Mouse (Mus musculus) stomach, embryonic 15.5 days (tissue): Measurements from ENCODE around the gene Scml2. TPM values are rescaled to one million over a fixed set of nuclear protein-coding genes. Genes with fewer than 3 reads are reported as not detected.
"Not testable (repeated sequence)": the region's sequence is repeated elsewhere in the genome, so short reads cannot be mapped to it uniquely, and the experiment has no call there.

ENCODE experiments used
- ATAC-seq: fragments of 200-750 bp; cut with Nextera tagmentation; 2 replicates; pipeline ENCODE4 v1.8.0; 2017; ENCODE audit warnings: low read depth, moderate number of reproducible peaks, moderate TSS enrichment; ENCODE audit not compliant: insufficient read depth, low FRiP score
- H3K27ac ChIP-seq: fragments of 300-500 bp; sonication (generic); 2 replicates; pipeline ENCODE4 v1.5.1; 2015; ENCODE audit warnings: mild to moderate bottlenecking, inconsistent platforms
- H3K27me3 ChIP-seq: fragments of 300-500 bp; sonication (generic); replicated peaks from 2 replicates; pipeline ENCODE4 v1.6.1; 2015; ENCODE audit warnings: inconsistent platforms
- H3K36me3 ChIP-seq: fragments of 300-500 bp; sonication (generic); 2 replicates; pipeline ENCODE4 v1.6.1; 2015; ENCODE audit warnings: inconsistent platforms
- H3K4me1 ChIP-seq: fragments of 300-500 bp; sonication (generic); 2 replicates; pipeline ENCODE4 v1.6.1; 2015; ENCODE audit warnings: inconsistent platforms
- H3K4me2 ChIP-seq: fragments of 300-500 bp; sonication (generic); 2 replicates; pipeline ENCODE4 v1.6.1; 2015; ENCODE audit warnings: mild to moderate bottlenecking, inconsistent platforms
- H3K4me3 ChIP-seq: fragments of 300-500 bp; sonication (generic); replicated peaks from 2 replicates; pipeline ENCODE4 v1.5.1; 2015; ENCODE audit warnings: inconsistent platforms
- H3K9ac ChIP-seq: fragments of 300-500 bp; sonication (generic); 2 replicates; pipeline ENCODE4 v1.6.1; 2015; ENCODE audit warnings: inconsistent platforms
- H3K9me3 ChIP-seq: fragments of 300-500 bp; sonication (generic); 2 replicates; pipeline ENCODE4 v1.6.1; 2016; ENCODE audit warnings: inconsistent platforms
- WGBS: fragments of 180-500 bp; shearing (Covaris S2); methylation state at CpG from one replicate; pipeline ENCODE4 v1.1.7; 2015; 5-methylcytosine and 5-hydroxymethylcytosine counted together
- polyA plus RNA-seq: library from polyadenylated mRNA; unstranded; fragments of >200 nt; fragmentation: Nextera tagmentation; extraction: Ambion mirVana; gene quantifications from 2 replicates; pipeline ENCODE4 v1.2.1, GENCODE M21; 2015

Scml2 gene
- 2.9 and 3.1 TPM in 2 replicates for polyA plus RNA-seq

- not testable (repeated sequence) for H3K36me3 ChIP-seq, H3K9me3 ChIP-seq, H3K27ac ChIP-seq, H3K9ac ChIP-seq, H3K4me1 ChIP-seq, H3K4me2 ChIP-seq, ATAC-seq, H3K4me3 ChIP-seq, H3K27me3 ChIP-seq
- WGBS, result 95% methylated on average over 7 of the region's 14 CpGs
Observed at GRCm38 (mm10) chrX:161116893-161117292, at the start of gene Scml2. Scml2 (plus strand) TSS chrX:161117193.

GRCm38 (mm10) chrX:161075576-161075975 is 41.4 kb upstream of the Scml2 start:
- ATAC-seq, H3K4me1 ChIP-seq: not testable (repeated sequence)
- WGBS, result 87% methylated on average over 6 of the region's 6 CpGs

GRCm38 (mm10) chrX:161162314-161163068 is 45.5 kb downstream of the Scml2 start:
- Histone ChIP-seq H3K4me2 (peak overlapping the region; percentile 58), H3K9me3 (no peaks in the 10 kb centered on the region), H3K27me3 (no peaks in the 10 kb centered on the region), H3K4me1 (no peaks in the 10 kb centered on the region), H3K4me3 (peak overlapping the region; percentile 54), H3K36me3 (no peaks in the 10 kb centered on the region), H3K27ac (no peak overlapping the region), H3K9ac (peak overlapping the region; percentile 29; the same call in 1 of the 2 replicates)
- 24% methylated on average over 20 of the region's 22 CpGs for WGBS
- peak; percentile 83 for ATAC-seq

More at GRCm38 (mm10) chrX:161075576-161075975, 41.4 kb upstream of the Scml2 start:
- not testable (repeated sequence) for H3K9me3 ChIP-seq, H3K4me2 ChIP-seq, H3K36me3 ChIP-seq, H3K9ac ChIP-seq, H3K27ac ChIP-seq, H3K4me3 ChIP-seq, H3K27me3 ChIP-seq

- 24% methylated on average over 6 of the region's 6 CpGs for WGBS
- Histone ChIP-seq H3K27ac (no peak overlapping the region), H3K4me2 (peak overlapping the region; percentile 58), H3K4me3 (peak overlapping the region; percentile 54), H3K4me1 (no peaks in the 10 kb centered on the region), H3K27me3 (no peaks in the 10 kb centered on the region), H3K36me3 (no peaks in the 10 kb centered on the region), H3K9ac (peak overlapping the region; percentile 29; the same call in 1 of the 2 replicates), H3K9me3 (no peaks in the 10 kb centered on the region)
- no peak; the same call in 1 of the 2 replicates for ATAC-seq
Observed at GRCm38 (mm10) chrX:161163069-161163416, 46.0 kb downstream of the Scml2 start.

GRCm38 (mm10) chrX:161287156-161287555 is 170.2 kb downstream of the Scml2 start, which contains the start of gene Gm15262:
Gm15262 (plus strand) TSS chrX:161287456.
- WGBS, result 47% methylated on average over 2 of the region's 2 CpGs
- H3K36me3 ChIP-seq, H3K9ac ChIP-seq, ATAC-seq, H3K4me1 ChIP-seq, H3K4me3 ChIP-seq, H3K4me2 ChIP-seq, H3K9me3 ChIP-seq, H3K27me3 ChIP-seq, H3K27ac ChIP-seq: not testable (repeated sequence)

Other genes starting within 250 kb of the Scml2 start
- gene Gja6, start 210.1 kb upstream of the Scml2 start, polyA plus RNA-seq, result 0.59 TPM in 2 replicates
- 2.6 and 3.1 TPM in 2 replicates for gene Cdkl5, start 122.5 kb upstream of the Scml2 start, polyA plus RNA-seq
- gene Gm15262, start 170.3 kb downstream of the Scml2 start, polyA plus RNA-seq, result not detected in 2 replicates